Mouse (Mus musculus): ENCODE measurements around the gene Dusp7.

DNA sequence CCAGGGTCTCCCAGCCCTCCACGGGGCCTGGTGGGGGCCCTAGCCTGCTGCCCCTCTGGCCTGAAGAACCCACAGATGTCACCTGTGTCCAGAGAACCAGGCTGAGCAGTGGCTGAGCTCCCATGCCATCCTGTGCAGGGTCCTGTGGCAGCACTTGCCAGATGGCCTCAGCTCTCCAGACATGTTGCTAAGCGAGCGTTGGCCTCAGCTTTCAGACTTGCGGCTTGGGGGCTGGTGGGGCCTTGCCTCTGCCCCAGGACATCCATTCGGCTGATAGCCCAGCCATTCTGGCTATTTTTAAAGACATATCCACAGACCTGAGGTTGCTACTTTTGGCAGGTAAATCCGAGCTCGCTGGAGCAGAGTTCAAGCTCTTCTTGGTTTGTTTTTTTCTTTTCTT lies 5.5 kb downstream of the Dusp7 start:
- TF ChIP-seq POLR2A (IDR thresholded peaks at IDR 0.05; ENCODE audit: low read depth, low read length) (no peak), CTCF (conservative IDR thresholded peaks at IDR 0.05 in 1 of 2, IDR thresholded peaks at IDR 0.05 in 1 of 2; ENCODE audit: low read depth in 2 of 2, low read length in 2 of 2) (no peak), E2F4 (IDR thresholded peaks at IDR 0.05; ENCODE audit: insufficient replicate concordance, low read depth, low read length) (no peak), ZMIZ1 (IDR thresholded peaks at IDR 0.05; ENCODE audit: low read depth, low read length) (no peak), POLR2AphosphoS2 (IDR thresholded peaks at IDR 0.05; ENCODE audit: low read depth, low read length) (no peak), MEF2A (IDR thresholded peaks at IDR 0.05; ENCODE audit: borderline replicate concordance, low read depth, low read length) (no peak), NRF1 (IDR thresholded peaks at IDR 0.05; ENCODE audit: low read depth, low read length) (no peak), MAFK (IDR thresholded peaks at IDR 0.05; ENCODE audit: insufficient replicate concordance, low read length) (no peak), ZC3H11A (IDR thresholded peaks at IDR 0.05; ENCODE audit: low read depth, low read length) (no peak), BHLHE40 (IDR thresholded peaks at IDR 0.05; ENCODE audit: low read depth, low read length) (no peak), NELFE (IDR thresholded peaks at IDR 0.05; ENCODE audit: low read depth, low read length) (no peak), ZNF384 (IDR thresholded peaks at IDR 0.05; ENCODE audit: low read depth, low read length) (no peak), USF1 (IDR thresholded peaks at IDR 0.05; ENCODE audit: low read depth, low read length) (no peak)

All from CH12.LX (cell line).